Mouse (Mus musculus): ENCODE data around the gene Cbx2. TPM values are rescaled to one million over a fixed set of nuclear protein-coding genes. Genes with fewer than 3 reads are reported as not detected.

Gene Cbx2
- polyA plus RNA-seq, 1 experiment from 2014 or later = 5.7 TPM

GRCm38 (mm10) chr11:119080461-119081147 is 57.8 kb downstream of the Cbx2 start:
- WGBS = 33% methylated on average over 33 of the region's 33 CpGs
- Histone ChIP-seq H3K4me1 (ENCODE audit: control insufficient read depth, insufficient read depth, low read length) (peaks cover 49% of the 10 kb centered on the region), H3K9me3 (ENCODE audit: control insufficient read depth, low read length) (no peaks in the 10 kb centered on the region), H3K36me3 (ENCODE audit: control insufficient read depth, insufficient read depth, low read length) (peaks cover 27% of the 10 kb centered on the region), H3K9ac (replicated peaks; ENCODE audit: low read depth, low read length) (peak overlapping the region; percentile 46; the same call in 1 of the 2 replicates), H3K4me2 (ENCODE audit: low read depth, low read length) (peak overlapping the region; percentile 29), H3K27ac (ENCODE audit: low read depth, low read length) (no peak overlapping the region), H3K4me3 (ENCODE audit: low read depth, low read length) (peak overlapping the region; percentile 12; the same call in 1 of the 2 replicates), H3K27me3 (ENCODE audit: control insufficient read depth, insufficient read depth, low read length) (peaks cover 20% of the 10 kb centered on the region)
- no peak for ATAC-seq (ENCODE audit: low read depth)

Other genes starting within 250 kb of the Cbx2 start
- gene Rbfox3, start 111.4 kb upstream of the Cbx2 start, polyA plus RNA-seq (2014; fragmentation: Nextera tagmentation; extraction: Ambion mirVana) = 81.9 and 82.7 TPM in 2 replicates
- not detected in 2 replicates for gene Enpp7, start 34.8 kb upstream of the Cbx2 start, polyA plus RNA-seq (2014; fragmentation: Nextera tagmentation; extraction: Ambion mirVana)
- 7.7 and 10.1 TPM in 2 replicates for gene Cbx8, start 18.0 kb downstream of the Cbx2 start, polyA plus RNA-seq (2014; fragmentation: Nextera tagmentation; extraction: Ambion mirVana)
- gene Cbx4, start 63.3 kb downstream of the Cbx2 start, polyA plus RNA-seq (2014; fragmentation: Nextera tagmentation; extraction: Ambion mirVana) = 14.5 and 15.1 TPM in 2 replicates
- gene Tbc1d16, start 205.5 kb downstream of the Cbx2 start, polyA plus RNA-seq (2014; fragmentation: Nextera tagmentation; extraction: Ambion mirVana) = 34.0 and 37.9 TPM in 2 replicates
- 12.0 and 13.5 TPM in 2 replicates for gene Ccdc40, start 205.6 kb downstream of the Cbx2 start, polyA plus RNA-seq (2014; fragmentation: Nextera tagmentation; extraction: Ambion mirVana)
- 66.0 and 69.1 TPM in 2 replicates for gene Gaa, start 244.9 kb downstream of the Cbx2 start, polyA plus RNA-seq (2014; fragmentation: Nextera tagmentation; extraction: Ambion mirVana)

Data from neural tube, embryonic 14.5 days (tissue).